Mouse (Mus musculus): ENCODE results near the gene Ptpn4. TPM values are rescaled to one million over a fixed set of nuclear protein-coding genes. Genes with fewer than 3 reads are reported as not detected.

Gene Ptpn4
- polyA plus RNA-seq, 1 experiment from 2014 or later, result 15.5 TPM

DNA sequence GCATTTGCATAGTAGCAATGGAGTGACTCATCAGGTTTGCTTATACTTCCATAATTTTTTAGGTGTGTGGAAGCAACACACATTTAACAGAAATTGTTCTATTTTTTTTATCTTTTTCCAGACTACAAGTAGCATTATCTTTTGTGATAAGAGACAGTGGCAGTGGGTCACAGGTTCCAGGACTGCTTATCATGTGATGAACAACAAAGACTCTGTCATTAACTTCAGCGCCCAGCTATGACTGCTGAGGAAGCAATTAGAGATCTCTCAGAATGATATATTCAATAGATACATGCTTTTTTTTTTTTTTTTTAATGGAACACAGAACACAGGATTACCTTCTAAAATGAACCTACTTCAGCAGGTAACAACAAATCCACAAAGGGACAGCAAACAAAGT is 207.0 kb downstream of the Ptpn4 start:
- no peak overlapping the region for H3K4me2 ChIP-seq (replicated peaks)
- WGBS, result 92% methylated on average over 1 of the region's 1 CpGs
- no peak overlapping the region for H3K9ac ChIP-seq (replicated peaks)
- peaks cover 5% of the 10 kb centered on the region for H3K4me1 ChIP-seq
- H3K36me3 ChIP-seq, result peaks cover 20% of the 10 kb centered on the region
- H3K27ac ChIP-seq (replicated peaks), result no peak overlapping the region
- H3K27me3 ChIP-seq, result no peaks in the 10 kb centered on the region
- H3K9me3 ChIP-seq, result no peaks in the 10 kb centered on the region
- no peak overlapping the region for H3K4me3 ChIP-seq
- ATAC-seq (ENCODE audit: low FRiP score, low read depth), result no peak

- Histone ChIP-seq H3K4me2 (replicated peaks) (no peak overlapping the region), H3K36me3 (peaks cover 13% of the 10 kb centered on the region), H3K27me3 (no peaks in the 10 kb centered on the region), H3K27ac (replicated peaks) (no peak overlapping the region), H3K9ac (replicated peaks) (no peak overlapping the region), H3K4me1 (peaks cover 4% of the 10 kb centered on the region; the same call in 1 of the 2 replicates), H3K9me3 (no peaks in the 10 kb centered on the region), H3K4me3 (no peak overlapping the region)
- WGBS, result 80% methylated on average over 4 of the region's 4 CpGs
- no peak for ATAC-seq (ENCODE audit: low FRiP score, low read depth)
These were observed 210.6 kb downstream of the Ptpn4 start for GRCm38 (mm10) chr1:119626837-119627236.

DNA sequence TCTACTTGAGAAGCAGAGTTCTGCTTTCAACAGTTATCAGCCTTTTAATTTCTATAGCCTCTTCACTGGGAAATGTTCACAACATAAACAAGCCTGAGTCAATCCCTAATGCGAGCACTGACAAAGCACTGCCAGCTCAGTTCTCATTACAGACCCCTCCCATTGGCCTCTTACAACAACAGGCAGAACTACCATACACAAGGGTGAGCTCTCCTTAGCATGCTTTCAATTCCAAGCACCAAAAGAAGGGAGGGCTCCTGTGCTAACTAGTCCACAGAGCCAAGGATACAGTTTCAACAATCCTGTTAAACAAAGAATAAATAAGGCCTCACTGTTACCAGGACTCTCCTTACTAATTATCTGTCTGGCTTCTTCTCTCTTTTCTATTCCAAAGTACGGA is 213.0 kb downstream of the Ptpn4 start:
- H3K4me1 ChIP-seq, result peaks cover 4% of the 10 kb centered on the region; the same call in 1 of the 2 replicates
- H3K4me3 ChIP-seq, result no peak overlapping the region
- H3K9ac ChIP-seq (replicated peaks), result no peak overlapping the region
- 39% methylated on average over 2 of the region's 2 CpGs for WGBS
- no peaks in the 10 kb centered on the region for H3K9me3 ChIP-seq
- H3K27ac ChIP-seq (replicated peaks), result no peak overlapping the region
- ATAC-seq (ENCODE audit: low FRiP score, low read depth), result no peak
- no peaks in the 10 kb centered on the region for H3K27me3 ChIP-seq
- peaks cover 22% of the 10 kb centered on the region for H3K36me3 ChIP-seq
- no peak overlapping the region for H3K4me2 ChIP-seq (replicated peaks)

- no peak overlapping the region for H3K27ac ChIP-seq (replicated peaks)
- no peak overlapping the region for H3K9ac ChIP-seq (replicated peaks)
- H3K27me3 ChIP-seq, result no peaks in the 10 kb centered on the region
- H3K36me3 ChIP-seq, result peaks cover 13% of the 10 kb centered on the region
- ATAC-seq (ENCODE audit: low FRiP score, low read depth), result no peak
- WGBS, result 91% methylated on average over 3 of the region's 3 CpGs
- no peaks in the 10 kb centered on the region for H3K9me3 ChIP-seq
- H3K4me1 ChIP-seq, result no peaks in the 10 kb centered on the region
- H3K4me2 ChIP-seq (replicated peaks), result no peak overlapping the region
- no peak overlapping the region for H3K4me3 ChIP-seq
These were observed 232.0 kb downstream of the Ptpn4 start for GRCm38 (mm10) chr1:119605396-119605795.

Other genes with a start within 250 kb of the Ptpn4 start
- 36.7 and 41.1 TPM in 2 replicates for gene Epb41l5, start 188.6 kb downstream of the Ptpn4 start, polyA plus RNA-seq (2016; fragmentation: Nextera tagmentation; extraction: Ambion mirVana)
- 9.3 and 11.3 TPM in 2 replicates for gene Tmem177, start 75.6 kb upstream of the Ptpn4 start, polyA plus RNA-seq (2016; fragmentation: Nextera tagmentation; extraction: Ambion mirVana)
- 0.10 and 0.18 TPM in 2 replicates for gene Cfap221, start 159.6 kb upstream of the Ptpn4 start, polyA plus RNA-seq (2016; fragmentation: Nextera tagmentation; extraction: Ambion mirVana)
- 0.73 and 0.87 TPM in 2 replicates for gene Sctr, start 169.3 kb upstream of the Ptpn4 start, polyA plus RNA-seq (2016; fragmentation: Nextera tagmentation; extraction: Ambion mirVana)
- 7.6 and 8.9 TPM in 2 replicates for gene Tmem37, start 236.5 kb upstream of the Ptpn4 start, polyA plus RNA-seq (2016; fragmentation: Nextera tagmentation; extraction: Ambion mirVana)

Measured in midbrain, embryonic 12.5 days (tissue).